Mouse (Mus musculus) G1E (cell line): Measurements from ENCODE around the gene Klf15. TPM values are rescaled to one million over a fixed set of nuclear protein-coding genes. Genes with fewer than 3 reads are reported as not detected.

ENCODE experiments used
- ATAC-seq: 2 replicates; pipeline ENCODE4 v1.8.0; 2016; ENCODE audit warnings: mild to moderate bottlenecking; ENCODE audit not compliant: insufficient number of reproducible peaks, poor library complexity, low FRiP score, severe bottlenecking; ENCODE audit errors: extremely low read depth
- DNase-seq: peaks from one replicate; pipeline ENCODE4 v3.0.0; 2012; ENCODE audit warnings: low spot score
- H3K27me3 ChIP-seq: 2 replicates; pipeline ENCODE4 v1.6.1; 2012; ENCODE audit warnings: mild to moderate bottlenecking, low read length, inconsistent platforms; ENCODE audit not compliant: insufficient read depth
- H3K36me3 ChIP-seq: replicated peaks from 2 replicates; pipeline ENCODE3; 2012; ENCODE audit warnings: mild to moderate bottlenecking, inconsistent platforms
- H3K4me1 ChIP-seq: 2 replicates; pipeline ENCODE4 v1.6.1; 2012; ENCODE audit warnings: low read depth, low read length, inconsistent platforms, mixed read lengths; ENCODE audit not compliant: insufficient read depth
- H3K4me3 ChIP-seq: 2 replicates; pipeline ENCODE4 v1.5.1; 2012; ENCODE audit warnings: low read depth, mild to moderate bottlenecking, inconsistent platforms, low read length, moderate library complexity, mixed read lengths
- H3K9me3 ChIP-seq: replicated peaks from 2 replicates; pipeline ENCODE4 v1.6.1; 2012; ENCODE audit warnings: inconsistent platforms
- CTCF ChIP-seq: IDR thresholded peaks from 2 replicates; pipeline ENCODE4 v1.5.1; 2012; ENCODE audit warnings: low read depth, low read length, inconsistent platforms, mixed read lengths
- GATA1 ChIP-seq: IDR thresholded peaks from 2 replicates; pipeline ENCODE4 v1.6.1; 2012; ENCODE audit warnings: borderline replicate concordance, low read length, inconsistent platforms, mixed read lengths
- GATA2 ChIP-seq: IDR thresholded peaks from 2 replicates; pipeline ENCODE4 v1.6.1; 2012; ENCODE audit warnings: low read depth, low read length, inconsistent platforms, borderline replicate concordance
- POLR2AphosphoS5 ChIP-seq: IDR thresholded peaks from 2 replicates; pipeline ENCODE4 v1.6.1; 2012; ENCODE audit warnings: low read depth, low read length, inconsistent platforms; ENCODE audit not compliant: insufficient replicate concordance
- TAL1 ChIP-seq: conservative IDR thresholded peaks from 2 replicates; pipeline ENCODE4 v1.6.1; 2012; ENCODE audit warnings: low read depth, low read length, inconsistent platforms, mixed read lengths
- polyA plus RNA-seq: library from polyadenylated mRNA; stranded (reverse); fragments of >175 nt; gene quantifications from 2 replicates; pipeline ENCODE4 v1.2.3, GENCODE M21; 2012
- total RNA-seq, 2 experiments: library from RNA; stranded (forward) in 1 of 2; stranded (reverse) in 1 of 2; fragments of 200-1000 nt in 1 of 2; fragments of >200 nt in 1 of 2; fragmentation: Nextera tagmentation in 1 of 2; gene quantifications; 2 replicates each; pipeline ENCODE4 v1.2.3; 2014 to 2017

Gene Klf15
- total RNA-seq (2014; fragmentation: Nextera tagmentation) (not detected in 2 replicates), total RNA-seq (2017) (0.05 TPM in 1 of 2 replicates, not detected in the other), polyA plus RNA-seq (not detected in 2 replicates)

GRCm38 (mm10) chr6:90462181-90462706, at the start of gene Klf15:
Klf15 (plus strand) TSS chr6:90462576.
- no peaks in the 10 kb centered on the region for H3K36me3 ChIP-seq
- DNase-seq (no peak), ATAC-seq (no peak)
- TF ChIP-seq GATA2 (no peak), TAL1 (no peak), CTCF (no peak)
- H3K4me1 ChIP-seq = no peaks in the 10 kb centered on the region
- peak within 1 kb of the TSS; percentile 20; the same call in 1 of the 2 replicates for H3K4me3 ChIP-seq
- H3K27me3 ChIP-seq = peaks cover 17% of the 10 kb centered on the region
- peaks cover 9% of the 10 kb centered on the region for H3K9me3 ChIP-seq

- DNase-seq = peak; percentile 59
- H3K4me3 ChIP-seq = no peak overlapping the region
- no peak; the same call in 1 of the 2 replicates for ATAC-seq
- H3K36me3 ChIP-seq = no peaks in the 10 kb centered on the region
- no peaks in the 10 kb centered on the region for H3K9me3 ChIP-seq
- no peak for TF ChIP-seq TAL1
- peak; percentile 80 for TF ChIP-seq CTCF
- H3K27me3 ChIP-seq = peaks cover 39% of the 10 kb centered on the region
- peaks cover 13% of the 10 kb centered on the region for H3K4me1 ChIP-seq
Measured at GRCm38 (mm10) chr6:90422565-90422964, 39.8 kb upstream of the Klf15 start.

GRCm38 (mm10) chr6:90425361-90425760, 37.0 kb upstream of the Klf15 start:
- H3K4me3 ChIP-seq = no peak overlapping the region
- no peak for DNase-seq
- H3K36me3 ChIP-seq = no peaks in the 10 kb centered on the region
- ATAC-seq = no peak
- TF ChIP-seq POLR2AphosphoS5 = no peak
- no peak for TF ChIP-seq GATA2
- no peak for TF ChIP-seq CTCF
- no peak for TF ChIP-seq GATA1
- TF ChIP-seq TAL1 = no peak
- peaks cover 19% of the 10 kb centered on the region for H3K4me1 ChIP-seq
- H3K9me3 ChIP-seq = no peaks in the 10 kb centered on the region
- peaks cover 37% of the 10 kb centered on the region for H3K27me3 ChIP-seq

- ATAC-seq = no peak
- no peaks in the 10 kb centered on the region for H3K9me3 ChIP-seq
- H3K4me3 ChIP-seq = no peak overlapping the region
- H3K36me3 ChIP-seq = no peaks in the 10 kb centered on the region
- H3K4me1 ChIP-seq = peaks cover 19% of the 10 kb centered on the region
- DNase-seq = no peak
- TF ChIP-seq GATA1 (no peak), TAL1 (no peak), GATA2 (no peak)
- H3K27me3 ChIP-seq = peaks cover 40% of the 10 kb centered on the region
Measured at GRCm38 (mm10) chr6:90426003-90426402, 36.4 kb upstream of the Klf15 start.

GRCm38 (mm10) chr6:90428380-90428974, 33.9 kb upstream of the Klf15 start, which contains the start of gene Cfap100:
Cfap100 (minus strand) TSS chr6:90428797.
- Histone ChIP-seq H3K36me3 (no peaks in the 10 kb centered on the region), H3K4me3 (peak within 1 kb of the TSS; percentile 40; the same call in 1 of the 2 replicates)

GRCm38 (mm10) chr6:90429911-90430310, 32.5 kb upstream of the Klf15 start:
- Histone ChIP-seq H3K9me3 (no peaks in the 10 kb centered on the region), H3K36me3 (no peaks in the 10 kb centered on the region), H3K4me3 (no peak overlapping the region), H3K27me3 (peaks cover 45% of the 10 kb centered on the region), H3K4me1 (peaks cover 6% of the 10 kb centered on the region)
- no peak for TF ChIP-seq CTCF
- TF ChIP-seq TAL1 = no peak
- no peak for TF ChIP-seq GATA2
- TF ChIP-seq GATA1 = no peak
- TF ChIP-seq POLR2AphosphoS5 = no peak
- ATAC-seq (no peak), DNase-seq (no peak)

More at GRCm38 (mm10) chr6:90428380-90428974, 33.9 kb upstream of the Klf15 start, which contains the start of gene Cfap100:
- peaks cover 42% of the 10 kb centered on the region for H3K27me3 ChIP-seq
- no peak for TF ChIP-seq POLR2AphosphoS5
- no peak for TF ChIP-seq GATA2
- TF ChIP-seq TAL1 = no peak
- TF ChIP-seq CTCF = no peak
- no peak for TF ChIP-seq GATA1
- DNase-seq (peak; percentile 30), ATAC-seq (no peak)
- no peaks in the 10 kb centered on the region for H3K9me3 ChIP-seq
- peaks cover 9% of the 10 kb centered on the region for H3K4me1 ChIP-seq

GRCm38 (mm10) chr6:90431487-90431886, 30.9 kb upstream of the Klf15 start:
- Histone ChIP-seq H3K27me3 (peaks cover 48% of the 10 kb centered on the region), H3K36me3 (peaks cover 4% of the 10 kb centered on the region), H3K4me3 (no peak overlapping the region), H3K9me3 (no peaks in the 10 kb centered on the region), H3K4me1 (peaks cover 11% of the 10 kb centered on the region)
- ATAC-seq = no peak
- no peak for DNase-seq
- no peak for TF ChIP-seq TAL1
- TF ChIP-seq GATA2 = no peak
- no peak for TF ChIP-seq POLR2AphosphoS5
- TF ChIP-seq GATA1 = no peak
- TF ChIP-seq CTCF = no peak
